Mouse (Mus musculus): ENCODE measurements around the gene Cyp21a1. TPM values are rescaled to one million over a fixed set of nuclear protein-coding genes. Genes with fewer than 3 reads are reported as not detected.
"Not testable (repeated sequence)": the region's sequence is repeated elsewhere in the genome, so short reads cannot be mapped to it uniquely, and the experiment has no call there.

Gene Cyp21a1
- 0.24 and 0.50 TPM in 2 replicates for polyA plus RNA-seq (2015; fragmentation: Nextera tagmentation; extraction: Ambion mirVana)

GRCm38 (mm10) chr17:34804301-34804700, at the start of gene Cyp21a1:
Cyp21a1 (minus strand) TSS chr17:34804561.
- not testable (repeated sequence) for H3K27ac ChIP-seq (replicated peaks); H3K9ac ChIP-seq; H3K4me2 ChIP-seq; H3K36me3 ChIP-seq (replicated peaks); H3K4me1 ChIP-seq (replicated peaks); H3K27me3 ChIP-seq; H3K4me3 ChIP-seq (replicated peaks); ATAC-seq (ENCODE audit: insufficient read depth); H3K9me3 ChIP-seq (replicated peaks)
- 63% methylated on average over 5 of the region's 6 CpGs for WGBS (ENCODE audit: insufficient replicate concordance)

GRCm38 (mm10) chr17:34853511-34853910, 49.1 kb upstream of the Cyp21a1 start:
- no peak for ATAC-seq (ENCODE audit: insufficient read depth)
- H3K9ac ChIP-seq: no peak overlapping the region
- H3K36me3 ChIP-seq (replicated peaks): peaks cover 59% of the 10 kb centered on the region
- no peaks in the 10 kb centered on the region for H3K9me3 ChIP-seq (replicated peaks)
- peaks cover 64% of the 10 kb centered on the region for H3K4me1 ChIP-seq (replicated peaks)
- H3K4me2 ChIP-seq: no peak overlapping the region
- H3K4me3 ChIP-seq (replicated peaks): no peak overlapping the region
- H3K27me3 ChIP-seq: no peaks in the 10 kb centered on the region
- H3K27ac ChIP-seq (replicated peaks): no peak overlapping the region
- 61% methylated on average over 8 of the region's 8 CpGs for WGBS (ENCODE audit: insufficient replicate concordance)

GRCm38 (mm10) chr17:34850517-34851125, 46.3 kb upstream of the Cyp21a1 start:
- H3K27ac ChIP-seq (replicated peaks): peak overlapping the region; percentile 78
- peaks cover 60% of the 10 kb centered on the region for H3K36me3 ChIP-seq (replicated peaks)
- H3K9me3 ChIP-seq (replicated peaks): no peaks in the 10 kb centered on the region
- peaks cover 52% of the 10 kb centered on the region for H3K4me1 ChIP-seq (replicated peaks)
- peak overlapping the region; percentile 99 for H3K4me2 ChIP-seq
- WGBS (ENCODE audit: insufficient replicate concordance): 2% methylated on average over 25 of the region's 25 CpGs
- H3K27me3 ChIP-seq: no peaks in the 10 kb centered on the region
- peak overlapping the region; percentile 83 for H3K9ac ChIP-seq
- H3K4me3 ChIP-seq (replicated peaks): peak overlapping the region; percentile 86
- ATAC-seq (ENCODE audit: insufficient read depth): peak; percentile 30

- peak within 1 kb of the TSS; percentile 78 for H3K27ac ChIP-seq (replicated peaks)
- H3K27me3 ChIP-seq: no peaks in the 10 kb centered on the region
- peak; percentile 92 for ATAC-seq (ENCODE audit: insufficient read depth)
- peak within 1 kb of the TSS; percentile 83 for H3K9ac ChIP-seq
- peak within 1 kb of the TSS; percentile 99 for H3K4me2 ChIP-seq
- peaks cover 62% of the 10 kb centered on the region for H3K36me3 ChIP-seq (replicated peaks)
- peak within 1 kb of the TSS; percentile 86 for H3K4me3 ChIP-seq (replicated peaks)
- peaks cover 48% of the 10 kb centered on the region for H3K4me1 ChIP-seq (replicated peaks)
- WGBS (ENCODE audit: insufficient replicate concordance): 2% methylated on average over 62 of the region's 65 CpGs
- H3K9me3 ChIP-seq (replicated peaks): no peaks in the 10 kb centered on the region
These were observed 45.6 kb upstream of the Cyp21a1 start, which contains the start of the genes Skiv2l and Nelfe for GRCm38 (mm10) chr17:34849722-34850516. Skiv2l (minus strand) TSS chr17:34850210. Nelfe (plus strand) TSS chr17:34850391.

- Histone ChIP-seq H3K27ac (replicated peaks) (no peak overlapping the region), H3K4me1 (replicated peaks) (peaks cover 35% of the 10 kb centered on the region), H3K4me2 (no peak overlapping the region), H3K9me3 (replicated peaks) (no peaks in the 10 kb centered on the region), H3K36me3 (replicated peaks) (peaks cover 64% of the 10 kb centered on the region), H3K27me3 (no peaks in the 10 kb centered on the region), H3K4me3 (replicated peaks) (no peak overlapping the region), H3K9ac (no peak overlapping the region)
- WGBS (ENCODE audit: insufficient replicate concordance): 78% methylated on average over 7 of the region's 7 CpGs
- no peak for ATAC-seq (ENCODE audit: insufficient read depth)
These were observed 43.3 kb upstream of the Cyp21a1 start for GRCm38 (mm10) chr17:34847615-34848014.

GRCm38 (mm10) chr17:34847192-34847591, 42.8 kb upstream of the Cyp21a1 start:
- Histone ChIP-seq H3K9ac (no peak overlapping the region), H3K4me1 (replicated peaks) (peaks cover 30% of the 10 kb centered on the region), H3K4me2 (no peak overlapping the region), H3K4me3 (replicated peaks) (no peak overlapping the region), H3K36me3 (replicated peaks) (peaks cover 64% of the 10 kb centered on the region), H3K27ac (replicated peaks) (no peak overlapping the region), H3K9me3 (replicated peaks) (no peaks in the 10 kb centered on the region), H3K27me3 (no peaks in the 10 kb centered on the region)
- WGBS (ENCODE audit: insufficient replicate concordance): 71% methylated on average over 6 of the region's 6 CpGs
- ATAC-seq (ENCODE audit: insufficient read depth): no peak

GRCm38 (mm10) chr17:34844884-34845283, 40.5 kb upstream of the Cyp21a1 start:
- Histone ChIP-seq H3K9ac (no peak overlapping the region), H3K9me3 (replicated peaks) (no peaks in the 10 kb centered on the region), H3K36me3 (replicated peaks) (peaks cover 83% of the 10 kb centered on the region), H3K4me2 (no peak overlapping the region), H3K27me3 (no peaks in the 10 kb centered on the region), H3K4me3 (replicated peaks) (no peak overlapping the region), H3K27ac (replicated peaks) (no peak overlapping the region), H3K4me1 (replicated peaks) (peaks cover 32% of the 10 kb centered on the region)
- WGBS (ENCODE audit: insufficient replicate concordance): 85% methylated on average over 13 of the region's 13 CpGs
- no peak for ATAC-seq (ENCODE audit: insufficient read depth)

GRCm38 (mm10) chr17:34840736-34841307, 36.5 kb upstream of the Cyp21a1 start:
- Histone ChIP-seq H3K4me2 (0 out of 2 replicates have a peak overlapping the region, but pooled peaks have one; percentile 25), H3K9ac (peak overlapping the region; percentile 30; the same call in 1 of the 2 replicates)

GRCm38 (mm10) chr17:34838785-34839184, 34.4 kb upstream of the Cyp21a1 start:
- WGBS (ENCODE audit: insufficient replicate concordance): 81% methylated on average over 7 of the region's 7 CpGs
- Histone ChIP-seq H3K36me3 (replicated peaks) (peaks cover 56% of the 10 kb centered on the region), H3K4me3 (replicated peaks) (no peak overlapping the region), H3K9ac (no peak overlapping the region), H3K4me2 (peak overlapping the region; percentile 96; the same call in 1 of the 2 replicates), H3K4me1 (replicated peaks) (peaks cover 53% of the 10 kb centered on the region), H3K9me3 (replicated peaks) (no peaks in the 10 kb centered on the region), H3K27me3 (no peaks in the 10 kb centered on the region), H3K27ac (replicated peaks) (no peak overlapping the region)
- ATAC-seq (ENCODE audit: insufficient read depth): no peak

More at GRCm38 (mm10) chr17:34840736-34841307, 36.5 kb upstream of the Cyp21a1 start:
- no peak overlapping the region for H3K4me3 ChIP-seq (replicated peaks)
- peak; percentile 5; the same call in 1 of the 2 replicates for ATAC-seq (ENCODE audit: insufficient read depth)
- peaks cover 45% of the 10 kb centered on the region for H3K4me1 ChIP-seq (replicated peaks)
- H3K27me3 ChIP-seq: no peaks in the 10 kb centered on the region
- 71% methylated on average over 6 of the region's 6 CpGs for WGBS (ENCODE audit: insufficient replicate concordance)
- peak overlapping the region; percentile 65 for H3K27ac ChIP-seq (replicated peaks)
- H3K36me3 ChIP-seq (replicated peaks): peaks cover 73% of the 10 kb centered on the region
- no peaks in the 10 kb centered on the region for H3K9me3 ChIP-seq (replicated peaks)

GRCm38 (mm10) chr17:34837464-34838324, 33.3 kb upstream of the Cyp21a1 start:
- peaks cover 55% of the 10 kb centered on the region for H3K36me3 ChIP-seq (replicated peaks)
- peak overlapping the region; percentile 81 for H3K9ac ChIP-seq
- ATAC-seq (ENCODE audit: insufficient read depth): no peak
- H3K4me2 ChIP-seq: peak overlapping the region; percentile 96
- 33% methylated on average over 43 of the region's 43 CpGs for WGBS (ENCODE audit: insufficient replicate concordance)
- peak overlapping the region; percentile 79 for H3K4me3 ChIP-seq (replicated peaks)
- H3K27ac ChIP-seq (replicated peaks): peak overlapping the region; percentile 89
- no peaks in the 10 kb centered on the region for H3K27me3 ChIP-seq
- H3K9me3 ChIP-seq (replicated peaks): no peaks in the 10 kb centered on the region
- peaks cover 53% of the 10 kb centered on the region for H3K4me1 ChIP-seq (replicated peaks)

Measured in liver, embryonic 15.5 days (tissue).